ENCODE assay signal across 14 mouse cellular contexts in the genomic region with DNA sequence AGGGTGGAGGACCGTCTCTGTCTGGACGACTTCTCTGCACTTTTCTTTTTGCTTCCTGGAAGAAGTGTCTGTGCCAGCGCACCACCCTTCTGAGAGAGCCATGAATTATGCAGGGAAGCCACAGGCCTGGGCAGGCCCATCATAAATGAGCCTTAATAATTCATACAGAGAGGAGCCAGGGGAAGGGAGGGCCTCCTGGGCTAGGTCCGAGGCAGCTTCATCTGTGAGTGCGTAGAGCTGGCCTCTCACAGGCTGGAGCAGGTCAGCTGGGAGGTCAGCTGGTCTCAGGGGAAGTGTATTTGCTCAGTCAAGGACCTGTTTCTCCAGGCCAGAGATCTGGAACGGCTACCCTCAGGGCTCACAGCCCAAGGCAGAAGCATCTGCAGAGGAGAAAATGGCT. TPM values are rescaled to one million over a fixed set of nuclear protein-coding genes. Genes with fewer than 3 reads are reported as not detected.
DNase-seq lines count a peak whose midpoint lies in the region; ATAC-seq lines count a peak whose summit lies in the region.
"Had no signal": no experiment of that assay in that cellular context is flagged by ENCODE, and none has a peak within 500 bp of the region (broad histone marks: within the 10 kb centered on the region; RNA-seq: fewer than 3 reads in every experiment).

No protein-coding gene starts in this region.

- H3K4me1 ChIP-seq in midbrain, embryonic 14.5 days (ENCODE audit: control insufficient read depth, insufficient read depth, low read length), result peaks cover 10% of the 10 kb centered on the region
- H3K4me1 ChIP-seq: lung, embryonic 15.5 days had no signal

- H3K36me3 ChIP-seq in midbrain, embryonic 14.5 days (ENCODE audit: control insufficient read depth, insufficient read depth, low read length), result no peaks in the 10 kb centered on the region
- H3K36me3 ChIP-seq: lung, embryonic 15.5 days had no signal

- 41% methylated on average over 6 of the region's 6 CpGs for WGBS in midbrain, embryonic 14.5 days

- ATAC-seq in midbrain, embryonic 14.5 days (ENCODE audit: low FRiP score, low TSS enrichment), result peak; percentile 60; the same call in 1 of the 2 replicates
- ATAC-seq in erythroblast, adult 5-6 weeks (replicated peaks; ENCODE audit: low FRiP score, poor library complexity, severe bottlenecking), result no peak
- ATAC-seq: forebrain, embryonic 13.5 days had no signal

- H3K9me3 ChIP-seq in midbrain, embryonic 14.5 days (ENCODE audit: control insufficient read depth, low read length), result no peaks in the 10 kb centered on the region
- H3K9me3 ChIP-seq: forebrain, embryonic 13.5 days; lung, embryonic 15.5 days had no signal

- DNase-seq in adrenal gland, postnatal 10 days, result peak; percentile 26
- no peak for DNase-seq in adrenal gland, adult (ENCODE audit: inconsistent age in 2 of 2, low spot score in 1 of 2)
- peak; percentile 26 for DNase-seq in urinary bladder, adult 2 months (ENCODE audit: low spot score)
- DNase-seq in urinary bladder, postnatal 10 days (ENCODE audit: low spot score), result no peak
- no peak for DNase-seq in midbrain, embryonic 14.5 days
- no peak for DNase-seq in spleen, adult 18-20 months
- no peak for DNase-seq in natural killer cell, adult 2 months (ENCODE audit: low spot score in 2 of 2)
- DNase-seq: cerebellum, adult 8-10 months; heart, postnatal 10 days; kidney, adult 11 months had no signal

- H3K27ac ChIP-seq in midbrain, embryonic 14.5 days (replicated peaks; ENCODE audit: low read depth, low read length), result peak overlapping the region; percentile 53
- H3K27ac ChIP-seq: forebrain, embryonic 13.5 days; lung, embryonic 15.5 days had no signal

- no peaks in the 10 kb centered on the region for H3K27me3 ChIP-seq in midbrain, embryonic 14.5 days (ENCODE audit: control insufficient read depth, insufficient read depth, low read length)

- no peak overlapping the region for H3K9ac ChIP-seq in midbrain, embryonic 14.5 days (replicated peaks; ENCODE audit: low read length)
- H3K9ac ChIP-seq: forebrain, embryonic 13.5 days; lung, embryonic 15.5 days had no signal

- no peak overlapping the region for H3K4me2 ChIP-seq in midbrain, embryonic 14.5 days (ENCODE audit: low read length)
- H3K4me2 ChIP-seq: forebrain, embryonic 13.5 days; lung, embryonic 15.5 days had no signal

- no peak overlapping the region for H3K4me3 ChIP-seq in midbrain, embryonic 14.5 days (replicated peaks; ENCODE audit: low read depth, low read length)
- H3K4me3 ChIP-seq: forebrain, embryonic 13.5 days; lung, embryonic 15.5 days had no signal

RNA-seq across cellular contexts. Expression of gene Cacna2d2, which starts 17.7 kb away (rescaled TPM):
- total RNA-seq in adrenal gland, postnatal 10 days (2021), result 1 to 10 TPM; 4.1 to 4.7 TPM
- polyA plus RNA-seq in urinary bladder, adult 2 months (2012; rRNA removed), result 0.46 and 0.84 TPM in 2 replicates
- polyA plus RNA-seq in midbrain, embryonic 14.5 days (2014; fragmentation: Nextera tagmentation; extraction: Ambion mirVana), result 7.9 and 10.6 TPM in 2 replicates
- total RNA-seq in erythroblast, adult 5-6 weeks (2015; ENCODE audit: low replicate concordance), result 0.63 TPM in 1 of 2 replicates, not detected in the other
- total RNA-seq in erythroblast, adult 5-6 weeks (2017; ENCODE audit: low replicate concordance), result not detected in 2 replicates
- total RNA-seq: monocyte, adult 5-6 weeks had no signal

Comparison
In these comparisons a context has a peak if more than half of its experiments do, and no peak if none do; other contexts are left out.
1. DNase-seq: peak in adrenal gland, postnatal 10 days (single experiment) and urinary bladder, adult 2 months (single experiment); none in adrenal gland, adult (0 of 2), urinary bladder, postnatal 10 days (single experiment), midbrain, embryonic 14.5 days (single experiment), spleen, adult 18-20 months (0 of 2) and natural killer cell, adult 2 months (0 of 2).